Mouse (Mus musculus) left cerebral cortex, postnatal 4 days (tissue): ENCODE data around the gene Muc13. TPM values are rescaled to one million over a fixed set of nuclear protein-coding genes. Genes with fewer than 3 reads are reported as not detected.

Source experiments
- DNase-seq: peaks from one replicate; pipeline ENCODE4 v3.0.0-alpha.2; 2022
- intact Hi-C: fragments of 180-260 bp; cut with DNase I; formaldehyde crosslinking; loops from one replicate; pipeline ENCODE4 v1.15.1; 2025
- total RNA-seq, 2 experiments: library from RNA; stranded (reverse); gene quantifications; 2 replicates each; pipeline ENCODE4 v1.2.3; 2021

The Muc13 gene
- total RNA-seq, 2 experiments from 2014 or later: not detected

GRCm38 (mm10) chr16:33818413-33819165 lies 24.8 kb downstream of the Muc13 start:
- intact Hi-C loops: no loop called here

GRCm38 (mm10) chr16:33820269-33821178 lies 26.7 kb downstream of the Muc13 start:
- intact Hi-C loops: loop anchor here (2.0 to 5.0 kb wide), 2 partner anchors 130 to 292 kb away; no protein-coding TSS in a partner anchor
- DNase-seq: peak; percentile 87

More at GRCm38 (mm10) chr16:33818413-33819165, 24.8 kb downstream of the Muc13 start:
- no peak for DNase-seq

GRCm38 (mm10) chr16:33824603-33825002 lies 30.8 kb downstream of the Muc13 start:
- intact Hi-C loops: loop anchor here (5.0 kb wide), 1 partner anchor 288 kb away; no protein-coding TSS in a partner anchor
- DNase-seq: no peak

- intact Hi-C loops: no loop called here
- DNase-seq: no peak
Observed at GRCm38 (mm10) chr16:33828496-33828895, 34.7 kb downstream of the Muc13 start.

- intact Hi-C loops: no loop called here
- DNase-seq: peak; percentile 41
Observed at GRCm38 (mm10) chr16:33829301-33829831, 35.5 kb downstream of the Muc13 start, which contains the start of gene Itgb5. TSS of gene Itgb5 (plus strand) at chr16:33829665.

GRCm38 (mm10) chr16:33829842-33830511 lies 36.1 kb downstream of the Muc13 start:
- peak; percentile 27 for DNase-seq
- intact Hi-C loops: no loop called here

- intact Hi-C loops: no loop called here
- DNase-seq: no peak
Observed at GRCm38 (mm10) chr16:33830512-33831105, 36.8 kb downstream of the Muc13 start.

GRCm38 (mm10) chr16:33832057-33832456 lies 38.2 kb downstream of the Muc13 start:
- intact Hi-C loops: no loop called here
- no peak for DNase-seq

- intact Hi-C loops: no loop called here
- no peak for DNase-seq
Observed at GRCm38 (mm10) chr16:33832728-33833428, 39.0 kb downstream of the Muc13 start.

- intact Hi-C loops: no loop called here
Observed at GRCm38 (mm10) chr16:33833429-33833753, 39.6 kb downstream of the Muc13 start.

GRCm38 (mm10) chr16:33833781-33834482 lies 40.1 kb downstream of the Muc13 start:
- intact Hi-C loops: no loop called here
- peak; percentile 21 for DNase-seq

More at GRCm38 (mm10) chr16:33833429-33833753, 39.6 kb downstream of the Muc13 start:
- no peak for DNase-seq

GRCm38 (mm10) chr16:33836676-33837075 lies 42.8 kb downstream of the Muc13 start:
- DNase-seq: no peak
- intact Hi-C loops: no loop called here

- no peak for DNase-seq
- intact Hi-C loops: no loop called here
Observed at GRCm38 (mm10) chr16:33837191-33837590, 43.4 kb downstream of the Muc13 start.

- no peak for DNase-seq
- intact Hi-C loops: no loop called here
Observed at GRCm38 (mm10) chr16:33840616-33841015, 46.8 kb downstream of the Muc13 start.

- DNase-seq: no peak
- intact Hi-C loops: no loop called here
Observed at GRCm38 (mm10) chr16:33842081-33842880, 48.4 kb downstream of the Muc13 start.

- intact Hi-C loops: no loop called here
- DNase-seq: no peak
Observed at GRCm38 (mm10) chr16:33844150-33844611, 50.3 kb downstream of the Muc13 start.

- intact Hi-C loops: no loop called here
- no peak for DNase-seq
Observed at GRCm38 (mm10) chr16:33844866-33845265, 51.0 kb downstream of the Muc13 start.

GRCm38 (mm10) chr16:33853271-33853670 lies 59.4 kb downstream of the Muc13 start:
- intact Hi-C loops: no loop called here
- DNase-seq: no peak
